Mouse (Mus musculus): ENCODE results near the gene Nit1.
"Not testable (repeated sequence)": the region's sequence is repeated elsewhere in the genome, so short reads cannot be mapped to it uniquely, and the experiment has no call there.

Gene Nit1

GRCm38 (mm10) chr1:171349210-171349609 lies 3.8 kb upstream of the Nit1 start:
- DNase-seq (ENCODE audit: low spot score), result no peak

- no peak for DNase-seq (ENCODE audit: low spot score)
These were observed 3.2 kb upstream of the Nit1 start for GRCm38 (mm10) chr1:171348665-171349064.

GRCm38 (mm10) chr1:171346095-171346450 lies 627 bp upstream of the Nit1 start:
- no peak for DNase-seq (ENCODE audit: low spot score)

- no peak for DNase-seq (ENCODE audit: low spot score)
These were observed 731 bp downstream of the Nit1 start for GRCm38 (mm10) chr1:171344715-171345114.

- no peak for DNase-seq (ENCODE audit: low spot score)
These were observed 1.3 kb downstream of the Nit1 start for GRCm38 (mm10) chr1:171343922-171344677.

GRCm38 (mm10) chr1:171342262-171343207 lies 2.9 kb downstream of the Nit1 start:
- no peak for DNase-seq (ENCODE audit: low spot score)

GRCm38 (mm10) chr1:171330216-171330560 lies 15.3 kb downstream of the Nit1 start:
- no peak for DNase-seq (ENCODE audit: low spot score)

GRCm38 (mm10) chr1:171329433-171330215 lies 15.8 kb downstream of the Nit1 start:
- DNase-seq (ENCODE audit: low spot score), result no peak

- DNase-seq (ENCODE audit: low spot score), result peak; percentile 75
These were observed 16.5 kb downstream of the Nit1 start, which contains the start of gene Dedd for GRCm38 (mm10) chr1:171328839-171329432. Gene Dedd (plus strand): TSS chr1:171329145.

- no peak for DNase-seq (ENCODE audit: low spot score)
These were observed 17.2 kb downstream of the Nit1 start for GRCm38 (mm10) chr1:171328244-171328643.

GRCm38 (mm10) chr1:171326588-171326987 lies 18.9 kb downstream of the Nit1 start:
- DNase-seq (ENCODE audit: low spot score), result not testable (repeated sequence)

GRCm38 (mm10) chr1:171325571-171325970 lies 19.9 kb downstream of the Nit1 start:
- no peak for DNase-seq (ENCODE audit: low spot score)

- DNase-seq (ENCODE audit: low spot score), result no peak
These were observed 23.4 kb downstream of the Nit1 start for GRCm38 (mm10) chr1:171322012-171322411.

GRCm38 (mm10) chr1:171321415-171321814 lies 24.0 kb downstream of the Nit1 start:
- DNase-seq (ENCODE audit: low spot score), result no peak

GRCm38 (mm10) chr1:171320151-171320550 lies 25.3 kb downstream of the Nit1 start:
- no peak for DNase-seq (ENCODE audit: low spot score)

GRCm38 (mm10) chr1:171319748-171320147 lies 25.7 kb downstream of the Nit1 start:
- no peak for DNase-seq (ENCODE audit: low spot score)

- DNase-seq (ENCODE audit: low spot score), result no peak
These were observed 36.1 kb downstream of the Nit1 start for GRCm38 (mm10) chr1:171309321-171309720.

GRCm38 (mm10) chr1:171306157-171306556 lies 39.3 kb downstream of the Nit1 start:
- not testable (repeated sequence) for DNase-seq (ENCODE audit: low spot score)

- no peak for DNase-seq (ENCODE audit: low spot score)
These were observed 47.2 kb downstream of the Nit1 start for GRCm38 (mm10) chr1:171298226-171298625.

GRCm38 (mm10) chr1:171295063-171295402 lies 50.4 kb downstream of the Nit1 start:
- DNase-seq (ENCODE audit: low spot score), result no peak

- peak; percentile 75 for DNase-seq (ENCODE audit: low spot score)
These were observed 51.0 kb downstream of the Nit1 start, which contains the start of gene Ufc1 for GRCm38 (mm10) chr1:171294298-171295062. Gene Ufc1 (minus strand): TSS chr1:171295024.

Measured in urinary bladder, postnatal 25 days (tissue).